Mouse (Mus musculus): ENCODE measurements around the gene Tmem97. TPM values are rescaled to one million over a fixed set of nuclear protein-coding genes. Genes with fewer than 3 reads are reported as not detected.
A peak's percentile ranks its signal among the peaks of the same experiment; 100 is the strongest.

The Tmem97 gene
- polyA plus RNA-seq, 1 experiment from 2014 or later = 43.1 TPM

- no peak for ATAC-seq (ENCODE audit: low FRiP score)
- whole genome bisulfite sequencing = 88% methylated on average over 5 of the region's 5 CpGs
- H3K27me3 ChIP-seq (replicated peaks) = no peaks in the 10 kb centered on the region
- H3K27ac ChIP-seq (replicated peaks) = no peak overlapping the region
- H3K9me3 ChIP-seq (replicated peaks) = no peaks in the 10 kb centered on the region
- H3K4me2 ChIP-seq = no peak overlapping the region
- H3K9ac ChIP-seq (replicated peaks) = no peak overlapping the region
- H3K36me3 ChIP-seq = peaks cover 44% of the 10 kb centered on the region
- peaks cover 18% of the 10 kb centered on the region for H3K4me1 ChIP-seq
- H3K4me3 ChIP-seq (replicated peaks) = no peak overlapping the region
These were observed 41.4 kb downstream of the Tmem97 start for GRCm38 (mm10) chr11:78509148-78509547.

GRCm38 (mm10) chr11:78505430-78505829 lies 45.1 kb downstream of the Tmem97 start:
- no peak for ATAC-seq (ENCODE audit: low FRiP score)
- Histone ChIP-seq H3K27me3 (replicated peaks) (peaks cover 6% of the 10 kb centered on the region; the same call in 1 of the 2 replicates), H3K27ac (replicated peaks) (no peak overlapping the region), H3K9me3 (replicated peaks) (no peaks in the 10 kb centered on the region), H3K4me2 (no peak overlapping the region), H3K9ac (replicated peaks) (no peak overlapping the region), H3K4me1 (no peaks in the 10 kb centered on the region), H3K4me3 (replicated peaks) (no peak overlapping the region), H3K36me3 (peaks cover 41% of the 10 kb centered on the region)
- 87% methylated on average over 3 of the region's 3 CpGs for WGBS

GRCm38 (mm10) chr11:78502909-78503650 lies 47.5 kb downstream of the Tmem97 start, which contains the start of gene Sebox:
TSS of gene Sebox (plus strand) at chr11:78503447.
- ATAC-seq (ENCODE audit: low FRiP score) = no peak
- WGBS = 66% methylated on average over 7 of the region's 7 CpGs
- peaks cover 4% of the 10 kb centered on the region for H3K4me1 ChIP-seq
- no peaks in the 10 kb centered on the region for H3K9me3 ChIP-seq (replicated peaks)
- no peak within 1 kb of the TSS for H3K4me2 ChIP-seq
- H3K4me3 ChIP-seq (replicated peaks) = no peak within 1 kb of the TSS
- no peak within 1 kb of the TSS for H3K27ac ChIP-seq (replicated peaks)
- H3K36me3 ChIP-seq = peaks cover 27% of the 10 kb centered on the region
- H3K9ac ChIP-seq (replicated peaks) = no peak within 1 kb of the TSS
- H3K27me3 ChIP-seq (replicated peaks) = peaks cover 19% of the 10 kb centered on the region

DNA sequence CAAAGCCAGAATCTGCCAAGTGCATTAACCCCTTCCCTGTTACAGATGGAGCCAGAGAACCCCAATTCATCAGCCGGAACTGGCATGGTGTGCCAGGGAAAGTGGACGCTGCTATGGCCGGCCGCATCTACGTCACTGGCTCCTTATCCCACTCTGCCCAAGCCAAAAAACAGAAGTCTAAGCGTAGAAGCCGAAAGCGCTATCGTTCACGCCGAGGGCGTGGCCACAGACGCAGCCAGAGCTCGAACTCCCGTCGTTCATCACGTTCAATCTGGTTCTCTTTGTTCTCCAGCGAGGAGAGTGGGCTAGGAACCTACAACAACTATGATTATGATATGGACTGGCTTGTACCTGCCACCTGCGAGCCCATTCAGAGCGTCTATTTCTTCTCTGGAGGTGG lies 49.0 kb downstream of the Tmem97 start:
- no peak overlapping the region for H3K4me3 ChIP-seq (replicated peaks)
- H3K9me3 ChIP-seq (replicated peaks) = no peaks in the 10 kb centered on the region
- peaks cover 13% of the 10 kb centered on the region for H3K4me1 ChIP-seq
- H3K4me2 ChIP-seq = no peak overlapping the region
- no peak overlapping the region for H3K9ac ChIP-seq (replicated peaks)
- peaks cover 13% of the 10 kb centered on the region for H3K36me3 ChIP-seq
- H3K27me3 ChIP-seq (replicated peaks) = peaks cover 19% of the 10 kb centered on the region
- no peak for ATAC-seq (ENCODE audit: low FRiP score)
- WGBS = 87% methylated on average over 20 of the region's 20 CpGs
- H3K27ac ChIP-seq (replicated peaks) = no peak overlapping the region

- peaks cover 4% of the 10 kb centered on the region for H3K36me3 ChIP-seq
- H3K4me1 ChIP-seq = peaks cover 21% of the 10 kb centered on the region
- peaks cover 19% of the 10 kb centered on the region for H3K27me3 ChIP-seq (replicated peaks)
- WGBS = 80% methylated on average over 9 of the region's 9 CpGs
- H3K9me3 ChIP-seq (replicated peaks) = no peaks in the 10 kb centered on the region
- no peak overlapping the region for H3K9ac ChIP-seq (replicated peaks)
- peak overlapping the region; percentile 14 for H3K4me3 ChIP-seq (replicated peaks)
- ATAC-seq (ENCODE audit: low FRiP score) = no peak
- peak overlapping the region; percentile 15 for H3K4me2 ChIP-seq
- H3K27ac ChIP-seq (replicated peaks) = no peak overlapping the region
These were observed 49.9 kb downstream of the Tmem97 start for GRCm38 (mm10) chr11:78500623-78501202.

GRCm38 (mm10) chr11:78499543-78499942 lies 51.0 kb downstream of the Tmem97 start:
- no peaks in the 10 kb centered on the region for H3K9me3 ChIP-seq (replicated peaks)
- ATAC-seq (ENCODE audit: low FRiP score) = no peak
- peaks cover 19% of the 10 kb centered on the region for H3K27me3 ChIP-seq (replicated peaks)
- H3K36me3 ChIP-seq = no peaks in the 10 kb centered on the region
- 56% methylated on average over 16 of the region's 16 CpGs for WGBS
- H3K4me1 ChIP-seq = peaks cover 33% of the 10 kb centered on the region
- peak overlapping the region; percentile 0; the same call in 1 of the 2 replicates for H3K4me2 ChIP-seq
- H3K9ac ChIP-seq (replicated peaks) = no peak overlapping the region
- H3K4me3 ChIP-seq (replicated peaks) = peak overlapping the region; percentile 10; the same call in 1 of the 2 replicates
- H3K27ac ChIP-seq (replicated peaks) = 0 out of 2 replicates have a peak overlapping the region, but pooled peaks have one; percentile 45

GRCm38 (mm10) chr11:78499004-78499403 lies 51.6 kb downstream of the Tmem97 start, which contains the start of gene Vtn:
TSS of gene Vtn (plus strand) at chr11:78499091.
- H3K36me3 ChIP-seq = no peaks in the 10 kb centered on the region
- peak within 1 kb of the TSS; percentile 70 for H3K4me2 ChIP-seq
- peaks cover 38% of the 10 kb centered on the region for H3K4me1 ChIP-seq
- H3K27me3 ChIP-seq (replicated peaks) = peaks cover 19% of the 10 kb centered on the region
- no peaks in the 10 kb centered on the region for H3K9me3 ChIP-seq (replicated peaks)
- ATAC-seq (ENCODE audit: low FRiP score) = no peak
- WGBS = 60% methylated on average over 7 of the region's 7 CpGs
- H3K27ac ChIP-seq (replicated peaks) = peak within 1 kb of the TSS; percentile 92
- peak within 1 kb of the TSS; percentile 50 for H3K9ac ChIP-seq (replicated peaks)
- H3K4me3 ChIP-seq (replicated peaks) = peak within 1 kb of the TSS; percentile 68

- Histone ChIP-seq H3K27me3 (replicated peaks) (peaks cover 19% of the 10 kb centered on the region), H3K4me1 (peaks cover 39% of the 10 kb centered on the region), H3K36me3 (no peaks in the 10 kb centered on the region), H3K4me3 (replicated peaks) (peak within 1 kb of the TSS; percentile 68), H3K27ac (replicated peaks) (peak within 1 kb of the TSS; percentile 92), H3K9me3 (replicated peaks) (no peaks in the 10 kb centered on the region), H3K9ac (replicated peaks) (peak within 1 kb of the TSS; percentile 78), H3K4me2 (peak within 1 kb of the TSS; percentile 70)
- 3% methylated on average over 36 of the region's 36 CpGs for WGBS
- peak; percentile 97 for ATAC-seq (ENCODE audit: low FRiP score)
These were observed 52.7 kb downstream of the Tmem97 start, which contains the start of gene Sarm1 for GRCm38 (mm10) chr11:78497544-78498522. TSS of gene Sarm1 (minus strand) at chr11:78497754.

DNA sequence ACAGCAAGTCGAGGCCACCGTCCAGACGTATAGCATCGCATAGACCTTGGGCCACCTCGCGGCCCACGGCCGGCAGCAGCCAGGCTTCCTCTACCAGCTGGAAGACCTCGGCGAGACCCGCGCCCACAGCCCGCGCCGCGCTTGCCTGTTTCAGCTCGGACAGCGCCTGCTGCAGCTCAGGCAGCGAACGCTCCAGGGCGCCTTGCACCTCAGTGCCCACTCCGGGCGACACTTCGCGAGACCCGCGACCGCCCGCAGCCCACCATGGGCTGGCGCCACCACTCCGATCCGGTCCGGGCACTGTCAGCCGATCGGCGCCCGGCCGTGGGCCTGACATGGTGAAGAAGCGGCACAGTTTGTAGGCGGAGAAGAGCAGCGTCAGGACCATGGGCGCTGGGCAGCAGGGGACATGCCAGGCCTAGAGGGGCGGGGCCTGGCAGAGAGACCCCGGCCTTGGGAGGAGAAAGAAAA lies 53.5 kb downstream of the Tmem97 start:
- ATAC-seq (ENCODE audit: low FRiP score) = peak; percentile 76
- WGBS = under 1% methylated on average over 44 of the region's 44 CpGs

DNA sequence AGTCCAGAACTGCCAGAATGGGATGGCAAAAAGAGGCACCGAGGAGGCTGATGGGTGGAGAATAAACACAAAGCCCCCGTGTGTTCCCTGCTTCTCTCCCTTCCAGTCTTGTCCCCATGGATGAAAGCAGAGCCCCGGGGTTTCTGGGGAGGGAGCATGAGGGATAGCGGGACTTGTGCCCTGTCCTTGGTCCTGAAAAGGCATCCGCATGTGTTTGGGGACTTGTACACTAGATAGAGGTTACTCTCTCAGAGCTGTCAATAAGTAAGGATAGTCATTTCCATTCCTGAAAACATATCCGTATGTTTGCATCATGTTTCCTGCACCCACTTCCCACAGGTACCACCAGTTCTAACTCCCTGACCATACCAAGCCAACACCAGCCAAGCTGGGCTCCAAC lies 54.7 kb downstream of the Tmem97 start:
- ATAC-seq (ENCODE audit: low FRiP score) = no peak
- Histone ChIP-seq H3K9ac (replicated peaks) (peak overlapping the region; percentile 78), H3K36me3 (no peaks in the 10 kb centered on the region), H3K4me1 (peaks cover 42% of the 10 kb centered on the region), H3K4me2 (peak overlapping the region; percentile 70), H3K27ac (replicated peaks) (peak overlapping the region; percentile 92; the same call in 1 of the 2 replicates), H3K4me3 (replicated peaks) (peak overlapping the region; percentile 68), H3K27me3 (replicated peaks) (peaks cover 22% of the 10 kb centered on the region), H3K9me3 (replicated peaks) (no peaks in the 10 kb centered on the region)
- 9% methylated on average over 6 of the region's 6 CpGs for WGBS

More for the DNA sequence above, 53.5 kb downstream of the Tmem97 start:
- Histone ChIP-seq H3K4me3 (replicated peaks) (peak overlapping the region; percentile 68), H3K4me1 (peaks cover 39% of the 10 kb centered on the region), H3K9ac (replicated peaks) (peak overlapping the region; percentile 78), H3K27me3 (replicated peaks) (peaks cover 19% of the 10 kb centered on the region), H3K36me3 (no peaks in the 10 kb centered on the region), H3K4me2 (peak overlapping the region; percentile 70), H3K9me3 (replicated peaks) (no peaks in the 10 kb centered on the region), H3K27ac (replicated peaks) (peak overlapping the region; percentile 92)

Data from neural tube, embryonic 15.5 days (tissue).